Mouse (Mus musculus): ENCODE measurements at regions not wholly inside any gene's neighbourhood (a gene's known extent, or its start where the extent isn't known, plus 50 kb on each side); places are given as distances from the start of the nearest gene placed in this dataset.

GRCm38 (mm10) chr1:168057479-168057878 lies 368.4 kb downstream of the Lmx1a start:
- no peak for TF ChIP-seq CTCF (IDR thresholded peaks at IDR 0.05; ENCODE audit: low read depth)
- no peak for TF ChIP-seq EP300 (IDR thresholded peaks at IDR 0.05; ENCODE audit: low read depth)
